Mouse (Mus musculus) ES-E14 (cell line): ENCODE measurements around the gene Olfr149.

ENCODE experiments used
- CHD2 ChIP-seq: IDR thresholded peaks from 2 replicates; pipeline ENCODE4 v1.6.1; 2014; ENCODE audit warnings: mild to moderate bottlenecking, low read depth, low read length, inconsistent platforms
- HCFC1 ChIP-seq: IDR thresholded peaks from 2 replicates; pipeline ENCODE4 v1.6.1; 2012; ENCODE audit warnings: low read length, inconsistent platforms, borderline replicate concordance; ENCODE audit not compliant: insufficient read depth
- MAFK ChIP-seq: IDR thresholded peaks from 2 replicates; pipeline ENCODE4 v1.6.1; 2014; ENCODE audit warnings: mild to moderate bottlenecking, low read depth, low read length, inconsistent platforms; ENCODE audit not compliant: insufficient read depth
- ZC3H11A ChIP-seq: IDR thresholded peaks from 2 replicates; pipeline ENCODE4 v1.6.1; 2012; ENCODE audit warnings: low read depth, mild to moderate bottlenecking, inconsistent platforms, low read length, borderline replicate concordance
- ZNF384 ChIP-seq: IDR thresholded peaks from 2 replicates; pipeline ENCODE4 v1.6.1; 2012; ENCODE audit warnings: low read depth, low read length, inconsistent platforms

GRCm38 (mm10) chr9:39679280-39679679, 27.6 kb downstream of the Olfr149 start:
- TF ChIP-seq MAFK = no peak
- no peak for TF ChIP-seq CHD2
- TF ChIP-seq ZC3H11A = no peak
- no peak for TF ChIP-seq HCFC1
- no peak for TF ChIP-seq ZNF384
